Mouse (Mus musculus) CD8-positive naive resting alpha-beta T cell, adult 2 months (primary cell): ENCODE measurements around the gene Olfr1510.
"Not testable (repeated sequence)": the region's sequence is repeated elsewhere in the genome, so short reads cannot be mapped to it uniquely, and the experiment has no call there.

Experiments used
- DNase-seq, 2 experiments: peaks; one replicate each; pipeline ENCODE4 v3.0.0; 2022; ENCODE audit warnings: low read depth in 2 of 2, low spot score in 2 of 2

Gene Olfr1510

DNA sequence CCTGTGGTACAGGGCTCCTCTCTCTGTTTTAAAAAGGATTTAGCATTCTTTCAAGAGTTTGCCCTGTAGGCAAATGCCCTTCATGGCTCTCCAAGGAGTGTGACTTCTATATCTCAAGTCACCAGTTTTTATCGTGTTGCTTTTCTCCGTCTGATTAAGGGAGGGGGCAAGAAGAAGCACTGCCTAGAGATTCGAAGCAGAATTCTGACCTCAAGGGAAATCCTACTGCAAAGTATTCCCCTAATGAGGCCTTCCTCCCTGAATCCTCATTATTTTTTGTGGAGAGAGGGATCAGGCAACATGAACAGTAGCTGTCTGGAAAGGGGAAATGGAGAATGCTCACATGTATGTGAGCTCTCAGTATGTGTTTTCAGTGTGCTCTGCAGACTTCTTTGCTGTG lies at the start of gene Olfr1510:
TSS of gene Olfr1510 (minus strand) at position 101 of the 400 bp plus-strand sequence.
- no peak for DNase-seq

GRCm38 (mm10) chr14:52461928-52462327 lies 47.8 kb upstream of the Olfr1510 start:
- no peak for DNase-seq

- DNase-seq = peak in 1 of 2 experiments; percentile 9
Observed at GRCm38 (mm10) chr14:52451138-52451537, 37.0 kb upstream of the Olfr1510 start.

GRCm38 (mm10) chr14:52442690-52443089 lies 28.5 kb upstream of the Olfr1510 start, which contains the start of gene Olfr1509:
Olfr1509 (plus strand) TSS chr14:52442990.
- DNase-seq = no peak

GRCm38 (mm10) chr14:52427686-52428085 lies 13.5 kb upstream of the Olfr1510 start:
- peak; percentile 30 to 38 for DNase-seq

DNA sequence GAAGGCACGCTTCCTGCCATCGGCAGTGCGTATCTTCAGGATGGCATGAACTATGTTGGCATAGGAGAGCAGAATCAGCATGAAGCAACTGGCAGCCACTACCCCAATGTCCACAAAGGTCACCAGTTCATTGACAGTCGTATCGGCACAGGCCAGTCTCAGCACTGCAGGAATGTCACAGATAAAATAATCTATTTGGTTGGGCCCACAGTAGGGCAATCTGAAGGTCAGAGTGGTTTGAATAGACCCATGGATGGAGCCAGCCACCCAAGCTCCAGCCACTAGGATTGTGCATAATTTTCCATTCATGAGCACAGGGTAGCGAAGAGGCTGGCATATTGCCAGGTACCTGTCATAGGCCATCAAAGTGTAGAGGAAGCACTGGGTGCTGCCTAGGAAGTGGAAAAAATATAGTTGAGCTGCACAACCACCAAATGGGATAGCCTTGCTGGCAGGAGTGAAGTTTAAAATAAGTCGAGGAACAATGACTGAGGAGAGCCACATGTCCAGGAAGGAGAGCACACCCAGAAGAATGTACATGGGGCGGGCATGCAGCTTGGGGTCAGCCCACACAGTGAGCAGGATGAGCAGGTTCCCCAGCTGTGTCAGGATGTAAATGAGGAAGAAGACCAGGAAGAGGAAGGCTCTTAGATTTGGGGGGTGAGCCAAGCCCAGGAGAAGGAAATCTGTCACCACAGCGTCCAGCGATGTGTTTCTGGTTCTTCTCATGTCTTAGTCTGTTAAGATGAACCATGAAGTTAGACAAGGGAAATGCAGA lies 3.8 kb downstream of the Olfr1510 start:
- DNase-seq = not testable (repeated sequence)

- DNase-seq = no peak
Observed at GRCm38 (mm10) chr14:52397279-52397678, 16.9 kb downstream of the Olfr1510 start, which contains the start of gene Olfr1511. Olfr1511 (minus strand) TSS chr14:52397379.

DNA sequence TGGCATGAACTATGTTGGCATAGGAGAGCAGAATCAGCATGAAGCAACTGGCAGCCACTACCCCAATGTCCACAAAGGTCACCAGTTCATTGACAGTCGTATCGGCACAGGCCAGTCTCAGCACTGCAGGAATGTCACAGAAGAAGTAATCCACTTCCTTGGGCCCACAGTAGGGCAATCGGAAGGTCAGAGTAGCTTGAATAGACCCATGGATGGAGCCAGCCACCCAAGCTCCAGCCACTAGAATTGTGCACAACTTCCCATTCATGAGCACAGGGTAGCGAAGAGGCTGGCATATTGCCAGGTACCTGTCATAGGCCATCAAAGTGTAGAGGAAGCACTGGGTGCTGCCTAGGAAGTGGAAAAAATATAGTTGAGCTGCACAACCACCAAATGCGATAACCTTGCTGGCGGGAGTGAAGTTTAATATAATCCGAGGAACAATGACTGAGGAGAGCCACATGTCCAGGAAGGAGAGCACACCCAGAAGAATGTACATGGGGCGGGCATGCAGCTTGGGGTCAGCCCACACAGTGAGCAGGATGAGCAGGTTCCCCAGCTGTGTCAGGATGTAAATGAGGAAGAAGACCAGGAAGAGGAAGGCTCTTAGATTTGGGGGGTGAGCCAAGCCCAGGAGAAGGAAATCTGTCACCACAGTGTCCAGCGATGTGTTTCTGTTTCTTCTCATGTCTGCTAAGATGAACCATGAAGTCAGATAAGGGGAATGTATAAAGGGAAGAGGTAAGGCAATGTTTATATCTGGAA lies 23.9 kb downstream of the Olfr1510 start:
- not testable (repeated sequence) for DNase-seq

- no peak for DNase-seq
Observed at GRCm38 (mm10) chr14:52379068-52379467, 35.1 kb downstream of the Olfr1510 start, which contains the start of gene Olfr1512. Olfr1512 (minus strand) TSS chr14:52379168.

GRCm38 (mm10) chr14:52368741-52369140 lies 45.4 kb downstream of the Olfr1510 start:
- DNase-seq = no peak
